Mouse (Mus musculus) lung, postnatal 4 days (tissue): ENCODE measurements around the gene Grik1.

Experiments
- DNase-seq, 2 experiments: peaks; one replicate each; pipeline ENCODE4 v3.0.0; 2021

Grik1 gene

DNA sequence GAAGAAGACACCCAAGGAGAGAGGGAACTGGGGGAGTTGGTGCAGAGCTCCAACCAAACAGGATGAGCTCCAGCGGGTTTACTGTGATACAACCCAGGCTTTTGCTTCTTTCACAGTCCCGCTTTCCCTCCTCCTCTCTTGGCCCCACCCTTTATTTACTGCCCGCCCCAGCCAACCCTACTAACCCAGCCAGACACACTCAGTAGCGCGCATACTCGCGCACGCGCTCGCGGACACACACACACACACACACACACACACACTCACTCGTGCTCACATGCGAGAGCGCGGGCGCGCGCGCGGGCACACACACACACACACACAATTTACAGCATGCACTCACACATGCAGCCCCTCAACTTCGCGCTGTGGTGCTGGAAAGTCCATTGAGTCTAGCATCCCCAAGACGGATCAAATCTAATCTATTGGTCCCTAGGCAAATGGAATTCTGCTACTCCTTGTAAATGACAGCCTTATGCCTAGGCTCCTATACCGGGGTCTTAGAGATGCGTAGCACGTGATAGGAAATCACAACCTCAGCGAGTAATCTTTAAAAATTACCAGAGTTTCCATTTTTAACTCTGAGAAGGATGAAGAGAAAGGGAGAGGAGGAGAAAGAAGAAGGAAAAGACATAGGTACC, at the start of gene Grik1:
Gene Grik1 (minus strand): TSS at position 134 of the 641 bp plus-strand sequence.
- peak in 1 of 2 experiments; percentile 21 for DNase-seq

DNA sequence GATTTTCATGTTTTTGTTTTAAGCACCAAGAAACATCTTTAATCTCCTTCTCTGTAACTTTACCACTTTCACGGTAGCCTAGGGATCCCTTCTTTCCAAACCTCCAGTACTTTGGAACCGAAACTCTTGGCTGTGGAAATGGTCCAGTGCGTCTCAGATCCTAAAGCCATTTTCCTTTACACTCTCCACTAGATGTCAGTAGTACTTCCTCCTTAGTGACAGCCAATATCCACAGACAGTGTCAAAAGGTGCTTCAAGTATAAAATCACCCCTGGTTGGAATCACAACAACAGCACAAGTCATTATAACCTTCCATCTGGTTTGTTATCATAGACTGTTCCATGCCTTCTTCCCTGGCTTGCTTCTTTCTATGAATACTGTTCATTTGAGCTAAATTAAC, 4.1 kb upstream of the Grik1 start:
- DNase-seq: no peak

GRCm38 (mm10) chr16:88289421-88290081, 514 bp downstream of the Grik1 start:
- DNase-seq: no peak

- DNase-seq: no peak
Measured at GRCm38 (mm10) chr16:88258407-88258806, 31.7 kb downstream of the Grik1 start.

GRCm38 (mm10) chr16:88257072-88257471, 33.0 kb downstream of the Grik1 start:
- no peak for DNase-seq

DNA sequence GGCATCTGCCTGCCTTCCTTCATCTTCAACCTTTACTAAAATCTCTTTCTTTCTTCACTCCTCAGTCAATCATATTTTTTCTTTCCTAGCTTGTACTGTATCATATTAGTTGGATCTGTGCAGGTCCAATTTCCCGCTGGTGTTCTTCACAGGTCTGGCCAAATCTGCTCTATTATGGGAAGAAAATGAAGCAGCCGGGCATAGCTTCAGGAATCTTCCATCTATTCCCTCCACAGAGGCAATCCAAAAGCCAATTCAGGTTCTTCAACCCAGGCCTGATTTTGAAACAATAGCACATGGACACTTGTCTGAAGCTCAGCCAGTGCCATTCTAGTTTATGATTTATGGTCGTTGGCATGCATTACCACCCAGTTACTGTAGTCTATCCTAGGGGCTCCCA, 34.0 kb downstream of the Grik1 start:
- no peak for DNase-seq

DNA sequence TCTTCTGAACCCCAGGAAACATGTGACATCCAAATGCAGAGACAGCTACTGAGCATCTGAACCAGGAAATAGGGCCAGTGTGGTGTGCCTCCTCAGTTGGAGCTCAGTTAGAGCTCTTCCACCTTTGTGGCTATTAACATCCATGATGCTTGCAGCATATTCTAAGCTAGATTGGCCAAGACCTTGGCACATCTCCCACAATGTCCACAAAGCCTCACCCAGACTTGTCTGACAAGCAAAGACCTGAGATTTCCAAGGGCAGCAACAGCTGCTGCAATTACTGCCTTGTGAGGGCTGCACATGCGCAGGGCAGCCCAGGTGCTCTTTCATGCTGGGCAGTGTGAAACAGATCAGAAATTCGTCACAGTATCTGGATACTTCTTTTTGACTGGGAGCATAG, 37.4 kb downstream of the Grik1 start:
- DNase-seq: no peak

- no peak for DNase-seq
Measured at GRCm38 (mm10) chr16:88251049-88251448, 39.0 kb downstream of the Grik1 start.

DNA sequence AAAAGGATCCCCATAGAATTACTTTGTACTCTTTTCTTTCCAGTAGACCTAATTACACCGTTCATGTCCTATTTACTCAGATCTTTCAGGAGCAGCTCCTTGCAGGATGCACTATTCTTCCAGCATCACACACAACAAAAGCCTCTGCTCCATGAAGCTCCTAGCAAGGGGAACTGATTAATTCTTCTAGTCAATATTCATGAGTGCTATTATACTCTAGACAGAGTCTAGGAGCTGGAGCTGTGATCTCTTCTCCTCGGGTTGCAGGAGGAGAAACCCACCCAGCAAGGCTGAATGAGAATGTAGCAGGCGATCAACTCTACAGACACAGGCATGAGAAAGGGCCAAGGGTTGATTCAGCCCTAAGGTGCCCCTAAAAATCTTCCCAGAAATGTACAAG, 40.2 kb downstream of the Grik1 start:
- DNase-seq: no peak

GRCm38 (mm10) chr16:88247586-88247985, 42.5 kb downstream of the Grik1 start:
- no peak for DNase-seq

DNA sequence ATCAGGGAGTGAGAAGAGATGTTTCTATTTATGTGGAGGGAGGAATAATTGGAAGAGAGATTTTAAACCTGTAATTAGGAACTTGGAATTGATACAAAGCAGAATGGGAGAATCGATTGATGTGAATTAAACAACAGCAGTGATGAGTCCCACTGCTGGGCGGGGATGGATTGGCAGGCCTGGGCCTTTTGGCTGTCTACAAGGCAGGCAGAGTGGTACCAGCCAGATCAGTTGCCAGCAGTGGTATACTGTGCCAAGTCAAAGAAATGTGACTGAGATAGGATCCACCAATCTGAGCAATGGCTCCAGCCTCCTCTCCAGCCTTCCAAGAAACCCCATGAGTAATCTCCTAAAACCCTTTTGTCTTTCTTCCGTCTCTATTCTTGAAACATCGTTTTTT, 45.4 kb downstream of the Grik1 start:
- no peak for DNase-seq

DNA sequence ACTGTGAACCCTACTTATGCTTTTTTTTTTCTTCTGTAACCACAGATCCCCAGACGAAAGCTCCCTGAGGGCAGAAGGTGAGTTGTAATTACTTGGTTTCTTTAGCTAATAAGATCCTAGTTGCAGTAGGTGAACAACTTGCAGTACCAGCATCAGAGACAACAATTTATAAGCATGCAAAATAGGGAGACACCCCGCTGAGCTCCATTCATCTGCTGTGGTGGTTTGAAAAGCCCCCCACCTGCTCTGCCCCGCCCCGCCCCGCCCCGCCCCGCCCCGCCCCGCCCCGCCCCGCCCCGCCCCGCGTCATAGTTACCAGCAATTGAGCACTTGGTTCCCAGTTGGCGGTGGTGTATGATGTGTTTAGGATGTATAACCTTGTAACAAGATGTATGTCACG, 64.4 kb downstream of the Grik1 start:
- DNase-seq: no peak

DNA sequence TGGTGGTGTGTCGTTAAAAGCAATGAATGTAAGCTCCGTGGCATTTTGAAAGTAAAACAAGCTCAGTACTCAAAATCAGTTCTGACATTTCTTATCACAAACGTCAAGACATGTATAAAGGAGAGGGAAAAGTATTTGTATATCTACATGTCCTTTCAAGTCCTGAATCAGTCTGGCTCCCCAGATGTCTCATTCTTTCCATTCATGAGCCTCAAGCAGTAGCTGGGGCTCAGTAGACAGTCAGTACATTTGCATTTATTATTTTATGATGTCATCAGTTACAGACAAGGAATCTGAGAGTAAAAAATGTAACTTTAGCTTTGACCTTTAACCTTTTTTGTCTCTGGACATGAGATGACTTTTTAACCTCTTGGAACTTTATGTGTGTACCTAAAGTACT, 68.1 kb downstream of the Grik1 start:
- DNase-seq: no peak

DNA sequence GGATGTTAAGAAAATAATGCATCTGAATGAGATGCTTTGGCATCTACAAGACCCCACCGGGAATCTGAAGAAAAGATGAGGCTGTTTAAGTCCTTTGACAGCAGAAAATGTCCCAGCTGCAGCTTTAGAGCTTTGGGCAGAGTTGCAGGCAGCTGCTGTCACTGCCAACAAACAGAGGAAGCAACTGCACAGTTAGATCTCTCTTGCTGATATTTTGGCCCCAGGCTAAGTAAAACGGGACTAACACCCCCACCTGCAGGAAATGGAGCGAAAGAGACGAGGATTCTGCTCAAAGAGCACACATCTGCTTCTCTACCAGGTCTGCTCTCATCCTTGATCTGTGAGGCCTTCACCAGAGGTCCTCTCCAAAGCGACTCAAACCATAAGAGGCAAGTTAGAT, 77.5 kb downstream of the Grik1 start:
- no peak for DNase-seq

GRCm38 (mm10) chr16:88211852-88212251, 78.2 kb downstream of the Grik1 start:
- no peak for DNase-seq

DNA sequence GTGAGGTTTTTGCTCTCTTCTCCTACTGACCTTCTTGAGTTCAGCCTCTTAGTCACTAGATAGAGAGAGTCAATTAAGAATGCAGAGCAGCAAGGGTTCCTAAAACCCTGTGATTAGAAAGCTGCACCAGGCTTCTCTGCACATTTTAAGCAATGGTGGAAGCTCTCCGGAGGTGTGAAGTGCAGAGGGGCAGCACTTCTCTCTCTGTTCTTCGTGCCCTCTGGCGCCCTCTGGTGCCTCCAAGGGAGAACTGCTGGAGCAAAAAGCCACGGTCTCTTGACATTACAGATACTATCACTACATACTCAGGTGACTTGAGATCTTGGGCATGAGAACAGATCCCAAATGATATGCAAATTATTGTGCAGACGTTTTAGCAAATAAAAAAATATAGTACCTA, 85.7 kb downstream of the Grik1 start:
- DNase-seq: peak; percentile 35 to 50

- no peak for DNase-seq
Measured at GRCm38 (mm10) chr16:88203985-88204384, 86.1 kb downstream of the Grik1 start.

GRCm38 (mm10) chr16:88187433-88188037, 102.5 kb downstream of the Grik1 start:
- no peak for DNase-seq

DNA sequence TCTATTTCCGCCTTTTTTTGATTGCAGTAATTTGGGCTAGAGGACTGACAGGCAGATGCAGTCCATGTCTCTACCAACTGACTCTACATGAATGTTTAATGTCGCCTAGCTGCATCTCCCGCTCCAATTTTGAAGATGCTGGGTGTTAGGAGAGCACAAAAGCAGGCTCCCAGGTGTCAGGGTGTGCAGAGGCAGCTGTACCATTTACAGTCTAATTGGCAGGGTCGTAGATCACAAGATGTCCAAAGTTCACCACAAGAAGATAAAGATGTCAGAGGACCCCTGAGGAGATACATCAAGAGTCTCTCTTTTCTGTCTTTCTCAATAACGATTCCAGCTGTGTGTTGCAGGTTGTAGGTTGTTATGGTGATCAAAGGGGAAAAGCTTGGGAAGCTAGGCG, 111.3 kb downstream of the Grik1 start:
- DNase-seq: no peak

GRCm38 (mm10) chr16:88177364-88177763, 112.7 kb downstream of the Grik1 start:
- DNase-seq: no peak

DNA sequence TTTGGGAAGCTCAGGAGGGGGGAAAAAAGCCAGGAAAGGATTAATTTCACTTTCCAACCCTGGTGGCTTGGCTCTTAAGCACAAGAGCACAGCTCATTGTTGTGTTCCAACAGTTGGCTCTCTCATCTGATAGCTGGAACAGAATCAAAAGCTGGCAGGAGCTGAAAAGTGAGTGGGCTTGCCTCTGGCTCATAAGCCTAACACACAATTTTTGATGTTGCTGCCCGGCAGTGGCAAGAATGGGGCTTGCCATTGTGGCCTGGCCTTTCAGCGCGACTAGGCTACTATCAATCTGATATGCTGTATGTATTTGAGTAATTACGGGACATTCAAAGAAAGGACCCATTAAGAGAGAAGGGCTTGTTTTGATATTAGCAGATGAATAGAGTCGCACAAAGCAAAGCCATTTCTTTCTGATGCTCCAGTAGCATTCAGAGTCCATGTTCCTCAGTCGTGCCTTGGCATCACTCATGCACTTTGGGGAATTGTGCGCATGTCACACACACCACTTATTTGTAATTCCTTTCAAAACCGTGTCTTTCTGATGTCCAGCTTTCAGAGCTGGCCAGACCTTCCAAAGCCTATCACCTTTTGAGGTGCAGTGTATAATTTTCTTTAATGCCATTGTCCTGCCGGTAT, 115.9 kb downstream of the Grik1 start:
- DNase-seq: peak in 1 of 2 experiments; percentile 17

GRCm38 (mm10) chr16:88166547-88166946, 123.5 kb downstream of the Grik1 start:
- no peak for DNase-seq

DNA sequence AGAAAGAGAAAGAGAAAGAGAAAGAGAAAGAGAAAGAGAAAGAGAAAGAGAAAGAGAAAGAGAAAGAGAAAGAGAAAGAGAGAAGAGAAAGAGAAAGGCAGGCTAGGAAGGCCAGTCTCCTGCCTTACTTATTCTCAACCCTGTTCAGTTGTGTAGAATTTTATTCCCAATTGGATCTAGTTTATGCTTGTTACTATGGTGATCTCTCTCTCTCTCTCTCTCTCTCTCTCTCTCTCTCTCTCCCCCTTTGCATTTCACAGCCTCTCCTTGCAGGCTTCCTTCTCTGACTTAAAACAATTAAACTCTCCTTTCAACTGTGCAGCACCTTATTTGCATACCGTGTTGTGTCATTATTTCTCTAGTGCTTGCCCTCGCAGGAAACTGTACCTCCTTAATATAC, 147.5 kb downstream of the Grik1 start:
- DNase-seq: no peak

GRCm38 (mm10) chr16:88142136-88142535, 147.9 kb downstream of the Grik1 start:
- DNase-seq: no peak
